Mouse (Mus musculus) limb, embryonic 12.5 days (tissue): Measurements from ENCODE around the gene Gpr176. TPM values are rescaled to one million over a fixed set of nuclear protein-coding genes. Genes with fewer than 3 reads are reported as not detected.
"Not testable (repeated sequence)": the region's sequence is repeated elsewhere in the genome, so short reads cannot be mapped to it uniquely, and the experiment has no call there.

Experiments
- ATAC-seq: fragments of 200-750 bp; cut with Nextera tagmentation; 2 replicates; pipeline ENCODE4 v1.8.0; 2017; ENCODE audit warnings: low read depth, moderate TSS enrichment; ENCODE audit not compliant: insufficient number of reproducible peaks, insufficient read depth, low FRiP score, low TSS enrichment
- H3K27ac ChIP-seq: fragments of 300-500 bp; sonication (generic); 2 replicates; pipeline ENCODE4 v1.5.1; 2016; ENCODE audit warnings: mild to moderate bottlenecking, moderate library complexity
- H3K27me3 ChIP-seq: fragments of 300-500 bp; sonication (generic); 2 replicates; pipeline ENCODE4 v1.6.1; 2016; ENCODE audit warnings: mild to moderate bottlenecking, moderate library complexity
- H3K36me3 ChIP-seq: fragments of 300-500 bp; sonication (generic); 2 replicates; pipeline ENCODE4 v1.6.1; 2016; ENCODE audit warnings: mild to moderate bottlenecking, moderate library complexity
- H3K4me1 ChIP-seq: fragments of 300-500 bp; sonication (generic); replicated peaks from 2 replicates; pipeline ENCODE4 v1.6.1; 2016
- H3K4me2 ChIP-seq: fragments of 300-500 bp; sonication (generic); 2 replicates; pipeline ENCODE4 v1.6.1; 2016; ENCODE audit warnings: mild to moderate bottlenecking, moderate library complexity
- H3K4me3 ChIP-seq: fragments of 300-500 bp; sonication (generic); replicated peaks from 2 replicates; pipeline ENCODE4 v1.5.1; 2016; ENCODE audit warnings: mild to moderate bottlenecking
- H3K9ac ChIP-seq: fragments of 300-500 bp; sonication (generic); replicated peaks from 2 replicates; pipeline ENCODE4 v1.6.1; 2016; ENCODE audit warnings: mild to moderate bottlenecking, moderate library complexity
- H3K9me3 ChIP-seq: fragments of 300-500 bp; sonication (generic); 2 replicates; pipeline ENCODE4 v1.6.1; 2016; ENCODE audit warnings: mild to moderate bottlenecking, moderate library complexity
- WGBS: fragments of 180-500 bp; shearing (Covaris S2); methylation state at CpG from one replicate; pipeline ENCODE4 v1.1.7; 2016; 5-methylcytosine and 5-hydroxymethylcytosine counted together
- polyA plus RNA-seq: library from polyadenylated mRNA; unstranded; fragments of >200 nt; fragmentation: Nextera tagmentation; extraction: Ambion mirVana; gene quantifications from 2 replicates; pipeline ENCODE4 v1.2.1, GENCODE M21; 2016

Gpr176 gene
- polyA plus RNA-seq, 1 experiment from 2014 or later = 0.16 TPM

GRCm38 (mm10) chr2:118301041-118301545 is 72.1 kb downstream of the Gpr176 start:
- Histone ChIP-seq H3K27me3 (no peaks in the 10 kb centered on the region), H3K36me3 (no peaks in the 10 kb centered on the region), H3K4me1 (no peaks in the 10 kb centered on the region), H3K4me2 (no peak overlapping the region), H3K27ac (no peak overlapping the region), H3K9me3 (no peaks in the 10 kb centered on the region), H3K4me3 (no peak overlapping the region), H3K9ac (no peak overlapping the region)
- WGBS = 84% methylated on average over 8 of the region's 8 CpGs
- ATAC-seq = no peak

- H3K4me1 ChIP-seq = no peaks in the 10 kb centered on the region
- 87% methylated on average over 2 of the region's 2 CpGs for WGBS
Measured at GRCm38 (mm10) chr2:118299981-118300380, 73.2 kb downstream of the Gpr176 start.

GRCm38 (mm10) chr2:118298601-118299000 is 74.6 kb downstream of the Gpr176 start:
- H3K27ac ChIP-seq = no peak overlapping the region
- no peak overlapping the region for H3K4me3 ChIP-seq
- H3K9me3 ChIP-seq = no peaks in the 10 kb centered on the region
- no peaks in the 10 kb centered on the region for H3K4me1 ChIP-seq
- H3K27me3 ChIP-seq = no peaks in the 10 kb centered on the region
- no peak for ATAC-seq
- H3K4me2 ChIP-seq = no peak overlapping the region
- H3K9ac ChIP-seq = no peak overlapping the region
- H3K36me3 ChIP-seq = no peaks in the 10 kb centered on the region
- WGBS = 73% methylated on average over 4 of the region's 4 CpGs

More at GRCm38 (mm10) chr2:118299981-118300380, 73.2 kb downstream of the Gpr176 start:
- no peaks in the 10 kb centered on the region for H3K9me3 ChIP-seq
- no peak for ATAC-seq
- H3K36me3 ChIP-seq = no peaks in the 10 kb centered on the region
- H3K4me2 ChIP-seq = no peak overlapping the region
- H3K27me3 ChIP-seq = no peaks in the 10 kb centered on the region
- no peak overlapping the region for H3K4me3 ChIP-seq
- no peak overlapping the region for H3K27ac ChIP-seq
- no peak overlapping the region for H3K9ac ChIP-seq

GRCm38 (mm10) chr2:118297966-118298365 is 75.3 kb downstream of the Gpr176 start:
- no peak overlapping the region for H3K4me2 ChIP-seq
- ATAC-seq = no peak
- no peaks in the 10 kb centered on the region for H3K4me1 ChIP-seq
- H3K4me3 ChIP-seq = no peak overlapping the region
- H3K36me3 ChIP-seq = no peaks in the 10 kb centered on the region
- H3K9me3 ChIP-seq = no peaks in the 10 kb centered on the region
- no peak overlapping the region for H3K9ac ChIP-seq
- 63% methylated on average over 2 of the region's 2 CpGs for WGBS
- H3K27me3 ChIP-seq = no peaks in the 10 kb centered on the region
- H3K27ac ChIP-seq = no peak overlapping the region

GRCm38 (mm10) chr2:118295505-118295904 is 77.7 kb downstream of the Gpr176 start:
- H3K4me1 ChIP-seq = no peaks in the 10 kb centered on the region
- H3K27ac ChIP-seq = no peak overlapping the region
- ATAC-seq = no peak
- no peak overlapping the region for H3K9ac ChIP-seq
- no peaks in the 10 kb centered on the region for H3K36me3 ChIP-seq
- no peak overlapping the region for H3K4me2 ChIP-seq
- H3K9me3 ChIP-seq = no peaks in the 10 kb centered on the region
- no peaks in the 10 kb centered on the region for H3K27me3 ChIP-seq
- no peak overlapping the region for H3K4me3 ChIP-seq
- WGBS = 66% methylated on average over 7 of the region's 7 CpGs

- H3K27ac ChIP-seq = no peak overlapping the region
- H3K27me3 ChIP-seq = no peaks in the 10 kb centered on the region
- H3K9me3 ChIP-seq = no peaks in the 10 kb centered on the region
- no peak for ATAC-seq
- H3K4me1 ChIP-seq = no peaks in the 10 kb centered on the region
- no peak overlapping the region for H3K4me2 ChIP-seq
- no peaks in the 10 kb centered on the region for H3K36me3 ChIP-seq
- 87% methylated on average over 5 of the region's 5 CpGs for WGBS
- no peak overlapping the region for H3K4me3 ChIP-seq
- H3K9ac ChIP-seq = no peak overlapping the region
Measured at GRCm38 (mm10) chr2:118293583-118293982, 79.6 kb downstream of the Gpr176 start.

GRCm38 (mm10) chr2:118289066-118289460 is 84.2 kb downstream of the Gpr176 start:
- not testable (repeated sequence) for H3K36me3 ChIP-seq, H3K9me3 ChIP-seq, ATAC-seq, H3K4me2 ChIP-seq, H3K4me1 ChIP-seq, H3K9ac ChIP-seq, H3K27me3 ChIP-seq, H3K27ac ChIP-seq, H3K4me3 ChIP-seq
- WGBS = 89% methylated on average over 7 of the region's 7 CpGs

GRCm38 (mm10) chr2:118288326-118289065 is 84.7 kb downstream of the Gpr176 start:
- WGBS = 85% methylated on average over 9 of the region's 9 CpGs
- ATAC-seq = no peak
- H3K27me3 ChIP-seq = no peaks in the 10 kb centered on the region
- H3K36me3 ChIP-seq = no peaks in the 10 kb centered on the region
- no peaks in the 10 kb centered on the region for H3K4me1 ChIP-seq
- H3K4me2 ChIP-seq = no peak overlapping the region
- H3K9me3 ChIP-seq = no peaks in the 10 kb centered on the region
- no peak overlapping the region for H3K27ac ChIP-seq
- no peak overlapping the region for H3K9ac ChIP-seq
- H3K4me3 ChIP-seq = no peak overlapping the region

GRCm38 (mm10) chr2:118287678-118288077 is 85.5 kb downstream of the Gpr176 start:
- no peaks in the 10 kb centered on the region for H3K27me3 ChIP-seq
- H3K4me3 ChIP-seq = no peak overlapping the region
- H3K4me2 ChIP-seq = no peak overlapping the region
- WGBS = 89% methylated on average over 4 of the region's 4 CpGs
- no peaks in the 10 kb centered on the region for H3K36me3 ChIP-seq
- no peak overlapping the region for H3K27ac ChIP-seq
- no peak for ATAC-seq
- no peaks in the 10 kb centered on the region for H3K4me1 ChIP-seq
- no peaks in the 10 kb centered on the region for H3K9me3 ChIP-seq
- no peak overlapping the region for H3K9ac ChIP-seq

GRCm38 (mm10) chr2:118282467-118282866 is 90.8 kb downstream of the Gpr176 start:
- no peak overlapping the region for H3K4me3 ChIP-seq
- no peaks in the 10 kb centered on the region for H3K27me3 ChIP-seq
- no peak for ATAC-seq
- no peaks in the 10 kb centered on the region for H3K4me1 ChIP-seq
- no peaks in the 10 kb centered on the region for H3K36me3 ChIP-seq
- H3K4me2 ChIP-seq = no peak overlapping the region
- H3K9ac ChIP-seq = no peak overlapping the region
- WGBS = 67% methylated on average over 3 of the region's 3 CpGs
- H3K9me3 ChIP-seq = no peaks in the 10 kb centered on the region
- no peak overlapping the region for H3K27ac ChIP-seq

GRCm38 (mm10) chr2:118278249-118278648 is 95.0 kb downstream of the Gpr176 start:
- no peaks in the 10 kb centered on the region for H3K36me3 ChIP-seq
- 90% methylated on average over 8 of the region's 8 CpGs for WGBS
- H3K4me1 ChIP-seq = no peaks in the 10 kb centered on the region
- H3K4me2 ChIP-seq = no peak overlapping the region
- H3K27me3 ChIP-seq = no peaks in the 10 kb centered on the region
- H3K9me3 ChIP-seq = no peaks in the 10 kb centered on the region
- ATAC-seq = no peak
- H3K9ac ChIP-seq = no peak overlapping the region
- H3K27ac ChIP-seq = no peak overlapping the region
- no peak overlapping the region for H3K4me3 ChIP-seq

GRCm38 (mm10) chr2:118271606-118272005 is 101.6 kb downstream of the Gpr176 start:
- Histone ChIP-seq H3K9ac (no peak overlapping the region), H3K4me3 (no peak overlapping the region), H3K27ac (no peak overlapping the region), H3K9me3 (no peaks in the 10 kb centered on the region), H3K36me3 (no peaks in the 10 kb centered on the region), H3K4me1 (no peaks in the 10 kb centered on the region), H3K4me2 (no peak overlapping the region), H3K27me3 (peaks cover 5% of the 10 kb centered on the region; the same call in 1 of the 2 replicates)
- no peak for ATAC-seq
- 90% methylated on average over 10 of the region's 10 CpGs for WGBS
